Mouse (Mus musculus) regulatory T cell (primary cell): ENCODE results near the gene Agpat4.

Experiments
- in situ Hi-C: fragments of 300-600 bp; cut with MboI, MseI; formaldehyde crosslinking; loops from one replicate; pipeline ENCODE4 v1.15.1; 2025; ENCODE audit warnings: high pct_unique_total_duplicates

The Agpat4 gene

DNA sequence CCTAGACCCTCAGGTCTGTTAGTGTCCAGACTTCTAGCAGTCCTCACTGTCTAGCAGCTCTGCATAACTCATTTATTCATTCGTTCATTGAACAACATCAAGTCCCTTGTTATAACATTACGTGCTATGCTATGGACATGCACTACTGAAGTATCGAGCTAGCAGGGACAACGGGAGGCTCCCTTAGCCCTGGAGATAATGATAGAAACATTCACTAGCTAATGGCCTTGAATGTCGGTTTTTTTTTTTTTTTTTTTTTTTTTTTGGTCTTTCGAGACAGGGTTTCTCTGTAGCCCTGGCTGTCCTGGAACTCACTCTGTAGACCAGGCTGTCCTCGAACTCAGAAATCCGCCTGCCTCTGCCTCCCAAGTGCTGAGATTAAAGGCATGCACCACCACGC lies 3.8 kb downstream of the Agpat4 start:
- in situ Hi-C loops: loop anchor here (5.0 kb wide), 1 partner anchor 40 kb away; no protein-coding TSS in a partner anchor

DNA sequence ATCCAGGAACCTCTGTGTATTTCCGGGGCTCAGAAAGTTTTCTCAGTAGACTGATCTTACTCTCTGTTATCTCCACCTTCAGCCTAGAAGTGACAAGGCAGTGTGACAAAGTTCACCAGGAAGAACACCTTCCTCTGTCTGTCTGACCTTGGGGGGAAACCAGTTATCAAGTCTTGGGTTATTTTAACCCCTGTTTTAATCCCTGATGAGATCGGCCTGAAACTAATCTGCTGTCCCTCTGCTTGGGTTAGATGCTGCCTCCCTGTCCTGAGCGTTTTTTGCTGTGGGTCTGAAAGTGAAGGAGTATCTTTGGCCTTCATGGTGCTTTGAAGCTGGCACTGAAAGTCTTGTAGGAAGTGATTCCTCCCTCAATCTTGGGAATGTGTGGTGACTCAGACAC lies 4.7 kb downstream of the Agpat4 start:
- in situ Hi-C loops: loop anchor here (5.0 kb wide), 1 partner anchor 39 kb away; no protein-coding TSS in a partner anchor

- in situ Hi-C loops: no loop called here
Measured at GRCm38 (mm10) chr17:12127056-12127455, 8.6 kb downstream of the Agpat4 start.

- in situ Hi-C loops: no loop called here
Measured at GRCm38 (mm10) chr17:12128976-12129375, 10.5 kb downstream of the Agpat4 start.

DNA sequence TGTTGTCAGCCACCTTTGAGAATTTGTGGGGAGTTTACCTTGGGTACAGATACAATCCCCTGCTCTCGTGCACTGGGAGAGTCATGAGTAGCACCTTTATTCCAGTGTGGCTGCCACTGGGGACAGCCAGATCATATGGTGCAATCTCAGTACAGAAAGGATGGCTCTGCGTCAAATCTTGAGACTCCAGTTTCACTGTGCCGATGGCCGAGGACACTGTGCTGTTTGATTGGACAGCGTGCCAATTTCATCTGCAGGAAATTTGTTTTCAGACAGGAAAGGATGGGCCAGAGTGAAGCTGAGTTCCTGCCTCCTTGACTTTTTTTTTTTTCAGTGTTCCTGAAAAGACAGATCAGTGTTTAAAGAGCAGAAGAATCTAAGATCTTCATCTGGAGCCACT lies 12.7 kb downstream of the Agpat4 start:
- in situ Hi-C loops: no loop called here

- in situ Hi-C loops: no loop called here
Measured at GRCm38 (mm10) chr17:12131581-12131980, 13.1 kb downstream of the Agpat4 start.

DNA sequence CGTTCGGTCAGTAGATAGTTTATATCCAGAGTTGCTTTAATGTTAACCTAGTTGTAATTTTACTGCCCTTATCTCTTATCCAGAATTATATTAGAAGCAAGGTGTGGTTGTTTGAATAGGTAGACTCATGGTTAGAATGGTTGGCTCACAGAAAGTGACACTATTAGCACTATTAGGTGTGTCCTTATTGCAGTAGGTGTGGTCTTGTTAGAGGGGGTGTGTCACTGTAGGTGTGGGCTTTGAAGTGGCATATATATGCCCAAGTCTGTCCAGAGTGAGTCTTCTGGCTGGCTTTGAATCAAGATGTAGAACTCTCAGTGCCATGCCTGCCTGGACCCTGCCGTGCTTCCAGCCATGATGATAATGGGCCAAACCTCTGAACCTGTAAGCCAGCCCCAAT lies 14.4 kb downstream of the Agpat4 start:
- in situ Hi-C loops: no loop called here

DNA sequence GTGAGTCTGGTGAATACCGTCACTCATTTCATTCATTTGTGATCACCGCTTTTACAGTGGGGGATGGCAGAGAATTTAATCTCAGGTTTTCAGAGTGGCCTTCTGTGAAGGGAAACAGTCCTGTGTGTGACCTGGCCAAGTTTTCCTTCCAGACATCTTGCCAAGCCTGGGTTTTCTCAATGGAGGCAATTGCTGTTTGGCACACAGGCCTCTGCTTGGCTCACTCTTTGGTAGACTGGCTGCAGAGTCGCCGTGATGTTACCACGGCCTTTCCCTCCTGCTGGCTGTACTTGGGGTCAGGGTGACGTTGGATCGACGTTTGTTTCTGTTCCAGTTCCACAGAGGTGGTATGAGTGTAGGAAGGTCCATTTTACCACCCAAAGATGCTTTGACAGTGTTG lies 15.5 kb downstream of the Agpat4 start:
- in situ Hi-C loops: no loop called here

DNA sequence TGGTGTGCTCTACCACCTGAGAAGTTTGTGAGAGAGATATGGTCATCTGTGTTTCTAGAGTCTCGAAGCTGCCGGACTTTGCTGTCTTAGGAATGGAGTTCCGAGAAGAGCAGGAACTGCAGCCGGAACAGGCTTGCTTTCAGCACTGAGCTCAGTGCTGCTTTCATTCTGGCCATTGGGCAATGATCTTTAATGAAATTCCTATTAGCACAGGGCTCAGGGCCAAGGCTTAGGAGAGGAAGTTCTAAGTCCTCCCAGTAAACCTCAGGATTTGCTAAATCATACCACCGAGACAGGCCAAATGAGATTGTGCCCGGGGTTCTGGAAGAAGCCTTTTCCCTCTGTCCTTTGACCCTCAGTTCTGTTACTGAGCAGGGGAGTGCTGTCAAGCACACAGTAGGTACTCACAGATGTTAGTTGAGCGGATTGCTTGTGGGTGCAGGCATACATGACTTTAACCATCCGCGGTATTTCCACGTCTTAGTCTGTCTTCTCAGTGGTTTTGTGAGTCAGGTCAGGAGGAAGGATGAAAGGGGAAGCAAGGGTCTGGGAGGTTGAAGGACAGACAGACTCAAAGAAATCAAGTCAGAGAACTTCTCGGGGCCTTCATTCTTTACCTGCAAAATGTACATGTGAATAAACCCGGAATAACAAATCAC lies 16.6 kb downstream of the Agpat4 start:
- in situ Hi-C loops: no loop called here

- in situ Hi-C loops: no loop called here
Measured at GRCm38 (mm10) chr17:12138355-12138754, 19.9 kb downstream of the Agpat4 start.

- in situ Hi-C loops: no loop called here
Measured at GRCm38 (mm10) chr17:12143948-12144364, 25.5 kb downstream of the Agpat4 start.

GRCm38 (mm10) chr17:12146132-12146681 lies 27.7 kb downstream of the Agpat4 start:
- in situ Hi-C loops: no loop called here

DNA sequence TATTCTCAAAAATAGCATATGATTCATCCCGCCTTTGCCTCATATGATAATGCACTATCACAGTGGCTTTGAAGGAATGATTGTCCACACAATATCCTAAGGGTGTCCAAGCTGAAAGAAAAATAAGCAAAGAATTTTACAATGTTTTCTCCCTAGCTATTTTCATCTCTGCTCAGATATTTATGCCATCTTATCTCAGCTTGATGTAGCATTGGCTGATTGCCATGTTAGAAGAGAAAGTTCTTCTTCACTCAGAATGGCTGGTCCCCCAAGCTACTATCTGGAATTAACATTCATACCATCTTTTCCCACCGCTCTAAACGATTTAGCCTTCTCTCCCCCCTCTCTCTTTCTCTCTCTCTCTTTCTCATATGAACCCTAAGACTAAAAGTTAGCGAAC lies 29.3 kb downstream of the Agpat4 start:
- in situ Hi-C loops: no loop called here

DNA sequence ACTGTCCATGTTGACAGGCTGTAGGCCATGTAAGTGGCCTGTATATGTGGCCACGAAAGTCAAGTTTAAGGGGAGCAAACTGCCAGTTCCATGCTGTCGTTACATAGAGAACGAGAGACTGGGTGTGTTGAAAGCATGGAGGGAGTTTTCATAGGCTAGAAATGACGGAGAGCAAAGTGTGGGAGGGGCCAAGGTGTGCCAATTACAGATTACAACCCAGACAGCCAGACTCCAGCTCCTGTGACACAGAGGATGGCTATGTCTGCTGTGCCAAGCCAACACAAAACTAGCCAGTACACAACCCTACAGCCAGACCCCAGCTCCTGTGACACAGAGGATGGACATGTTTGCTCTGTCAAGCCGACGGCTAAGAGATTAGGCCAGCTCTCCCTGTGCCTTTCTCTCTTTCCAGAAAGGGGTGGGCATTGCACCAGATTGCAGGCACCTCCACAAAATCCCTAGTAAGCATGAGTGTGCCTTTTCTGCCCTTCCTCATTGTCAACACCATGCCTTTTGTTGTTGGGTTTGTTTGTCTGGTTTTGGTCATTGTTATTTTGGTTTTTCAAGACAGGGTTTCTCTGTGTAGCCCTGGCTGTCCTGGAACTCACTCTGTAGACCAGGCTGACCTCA lies 30.8 kb downstream of the Agpat4 start:
- in situ Hi-C loops: no loop called here

GRCm38 (mm10) chr17:12150970-12151369 lies 32.5 kb downstream of the Agpat4 start:
- in situ Hi-C loops: no loop called here

GRCm38 (mm10) chr17:12154260-12154659 lies 35.8 kb downstream of the Agpat4 start:
- in situ Hi-C loops: no loop called here

DNA sequence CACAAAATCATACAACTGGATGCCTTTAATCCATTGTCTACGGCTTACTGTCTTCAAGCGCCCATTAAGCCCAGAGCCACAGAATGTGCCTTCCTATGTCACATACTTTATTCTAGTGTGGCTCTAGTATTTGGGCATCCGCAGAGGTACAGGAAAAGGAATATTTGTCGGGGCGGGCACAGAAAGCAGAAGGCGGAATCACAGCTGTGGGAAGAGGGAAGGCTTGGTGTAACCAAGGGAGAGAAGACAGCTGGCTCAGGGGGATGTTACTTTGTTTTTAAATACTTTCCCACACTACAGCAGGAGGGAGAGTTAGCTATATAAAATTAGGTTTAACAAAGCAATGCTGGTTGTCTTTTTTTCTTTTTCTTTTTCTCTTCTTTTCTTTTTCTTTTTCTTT lies 36.7 kb downstream of the Agpat4 start:
- in situ Hi-C loops: no loop called here

DNA sequence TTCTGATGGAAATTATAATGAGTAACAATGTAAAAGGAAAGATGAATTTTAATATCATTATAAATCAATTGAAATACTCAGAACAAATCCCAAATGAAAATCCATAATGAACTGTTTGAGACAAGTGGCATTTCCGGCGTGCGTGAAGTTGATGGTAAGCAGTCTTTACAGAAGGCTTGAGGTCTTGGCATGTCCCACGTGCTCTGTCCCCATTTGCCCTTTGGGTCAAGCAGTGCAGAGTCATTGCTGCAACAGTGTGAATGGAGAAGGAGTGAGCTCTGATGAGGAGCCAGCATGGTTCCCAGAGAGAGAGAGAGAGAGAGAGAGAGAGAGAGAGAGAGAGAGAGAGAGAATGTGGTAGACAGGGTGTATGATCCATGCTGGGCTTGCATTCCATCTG lies 37.4 kb downstream of the Agpat4 start:
- in situ Hi-C loops: no loop called here

- in situ Hi-C loops: no loop called here
Measured at GRCm38 (mm10) chr17:12156661-12157060, 38.2 kb downstream of the Agpat4 start.

- in situ Hi-C loops: no loop called here
Measured at GRCm38 (mm10) chr17:12157203-12157602, 38.7 kb downstream of the Agpat4 start.

DNA sequence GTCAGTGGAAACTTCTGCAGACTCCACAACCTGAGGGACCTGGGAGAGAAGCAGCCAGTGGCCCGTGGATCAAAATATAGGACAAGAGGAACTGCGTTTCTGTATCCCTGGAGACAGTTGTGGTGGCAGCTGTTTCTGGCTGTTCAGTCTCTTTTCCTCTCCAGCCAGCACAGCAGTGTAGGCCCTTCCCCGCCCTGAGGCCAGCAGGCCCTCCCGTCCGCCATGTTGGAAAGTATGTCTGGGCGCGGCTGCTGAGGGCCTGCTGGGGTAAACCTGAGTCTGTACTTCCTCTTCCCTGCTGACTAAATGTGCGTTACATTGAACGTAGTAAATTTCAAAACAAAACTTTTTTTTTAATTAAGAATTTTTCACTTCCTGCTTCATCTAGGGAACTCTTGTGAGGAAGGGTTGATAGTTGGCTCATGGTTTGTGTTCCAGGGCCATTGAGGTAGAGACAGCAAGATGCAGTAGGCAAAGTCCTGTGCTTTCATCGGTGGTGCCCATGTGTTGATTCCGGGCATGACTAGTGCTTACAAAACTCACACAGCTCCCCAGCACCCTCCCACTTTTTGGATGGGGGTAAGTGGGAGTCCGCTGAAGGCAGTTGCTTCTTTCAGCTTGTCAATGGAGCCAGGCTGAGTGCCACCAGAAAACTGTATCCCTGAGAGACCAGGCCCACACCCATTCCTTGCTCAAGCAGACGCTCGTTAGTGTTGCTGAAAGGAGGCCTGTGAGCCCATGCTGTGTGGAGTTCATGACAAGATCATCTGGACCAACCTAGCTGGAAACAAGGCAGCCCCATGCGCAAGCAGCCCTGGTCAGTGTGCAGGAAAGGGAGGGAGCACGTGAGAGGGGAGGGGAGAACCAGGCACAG lies 40.9 kb downstream of the Agpat4 start:
- in situ Hi-C loops: loop anchor here (5.0 kb wide), 1 partner anchor 37 kb away; no protein-coding TSS in a partner anchor

GRCm38 (mm10) chr17:12160061-12160421 lies 41.5 kb downstream of the Agpat4 start:
- in situ Hi-C loops: loop anchor here (5.0 kb wide), 1 partner anchor 38 kb away; no protein-coding TSS in a partner anchor
